In genomic region chr16:35489793-35490192, GRCm38 (mm10) we compare ENCODE assay signal across 9 mouse cellular contexts. TPM values are rescaled to one million over a fixed set of nuclear protein-coding genes. Genes with fewer than 3 reads are reported as not detected.
A peak's percentile ranks its signal among the peaks of the same experiment; 100 is the strongest.
DNase-seq lines count a peak whose midpoint lies in the region; ATAC-seq and TF ChIP-seq lines count a peak whose summit lies in the region.
"Had no signal": no experiment of that assay in that cellular context is flagged by ENCODE, and none has a peak within 500 bp of the region (broad histone marks: within the 10 kb centered on the region; RNA-seq: fewer than 3 reads in every experiment).

No protein-coding gene starts in this region.

- no peaks in the 10 kb centered on the region for H3K27me3 ChIP-seq in cerebellum, adult 2 months (ENCODE audit: control insufficient read depth, insufficient read depth, low read length)
- peaks cover 33% of the 10 kb centered on the region for H3K27me3 ChIP-seq in E14TG2a.4 (ENCODE audit: insufficient read depth, low read length)
- no peaks in the 10 kb centered on the region for H3K27me3 ChIP-seq in hindbrain, embryonic 11.5 days (ENCODE audit: control insufficient read depth, insufficient read depth, low read length)

- no peak for TF ChIP-seq POLR2A in cerebellum, adult 2 months (IDR thresholded peaks at IDR 0.05; ENCODE audit: borderline replicate concordance, insufficient read depth, low read length)

- H3K4me2 ChIP-seq in hindbrain, embryonic 11.5 days (replicated peaks; ENCODE audit: low read depth, low read length) = peak overlapping the region; percentile 98

- ATAC-seq in hindbrain, embryonic 11.5 days (ENCODE audit: low FRiP score) = no peak
- no peak for ATAC-seq in cerebellum, adult (ENCODE audit: insufficient number of reproducible peaks, low FRiP score, low TSS enrichment)

- 23% methylated on average over 10 of the region's 10 CpGs for WGBS in cerebellum, adult 2 months
- WGBS in hindbrain, embryonic 11.5 days = 9% methylated on average over 10 of the region's 10 CpGs
- WGBS in macrophage (ENCODE audit: missing documents) = 28% methylated on average over 10 of the region's 10 CpGs

- intact Hi-C loops in gastrocnemius, postnatal 36 days (cut with DNase I) = no loop called here

- peak overlapping the region; percentile 65 for H3K4me3 ChIP-seq in cerebellum, adult 2 months (replicated peaks; ENCODE audit: insufficient read depth, low read depth, low read length)
- H3K4me3 ChIP-seq in E14TG2a.4 (replicated peaks; ENCODE audit: low read length) = peak overlapping the region; percentile 90
- H3K4me3 ChIP-seq in hindbrain, embryonic 11.5 days (ENCODE audit: low read depth, low read length) = peak overlapping the region; percentile 83
- H3K4me3 ChIP-seq in macrophage (ENCODE audit: inconsistent target) = peak overlapping the region; percentile 47

- H3K9ac ChIP-seq in hindbrain, embryonic 11.5 days (ENCODE audit: low read depth, low read length) = peak overlapping the region; percentile 72

- peaks cover 9% of the 10 kb centered on the region for H3K4me1 ChIP-seq in cerebellum, adult 2 months (ENCODE audit: control insufficient read depth, insufficient read depth, low read length)
- peaks cover 44% of the 10 kb centered on the region for H3K4me1 ChIP-seq in E14TG2a.4 (replicated peaks; ENCODE audit: low read depth, low read length)
- peaks cover 3% of the 10 kb centered on the region for H3K4me1 ChIP-seq in hindbrain, embryonic 11.5 days (replicated peaks; ENCODE audit: control insufficient read depth, insufficient read depth, low read length)

- H3K9me3 ChIP-seq in E14TG2a.4 (ENCODE audit: low read length) = no peaks in the 10 kb centered on the region
- H3K9me3 ChIP-seq in hindbrain, embryonic 11.5 days (ENCODE audit: control insufficient read depth, low read length) = no peaks in the 10 kb centered on the region

- H3K79me2 ChIP-seq in macrophage (ENCODE audit: inconsistent target) = no peaks in the 10 kb centered on the region

- H3K27ac ChIP-seq in cerebellum, adult 2 months (ENCODE audit: insufficient read depth, low read length) = no peak overlapping the region
- H3K27ac ChIP-seq in hindbrain, embryonic 11.5 days (ENCODE audit: low read depth, low read length) = no peak overlapping the region
- no peak overlapping the region for H3K27ac ChIP-seq in macrophage

- TF ChIP-seq CTCF in cerebellum, adult 2 months (IDR thresholded peaks at IDR 0.05; ENCODE audit: borderline replicate concordance, insufficient read depth, low read depth, low read length) = no peak
- TF ChIP-seq CTCF in E14TG2a.4 (conservative IDR thresholded peaks at IDR 0.05; ENCODE audit: low read length) = no peak

- no peaks in the 10 kb centered on the region for H3K36me3 ChIP-seq in E14TG2a.4 (ENCODE audit: insufficient read depth, low read length)
- H3K36me3 ChIP-seq in hindbrain, embryonic 11.5 days (ENCODE audit: control insufficient read depth, insufficient read depth, low read length) = no peaks in the 10 kb centered on the region
- H3K36me3 ChIP-seq in macrophage (ENCODE audit: inconsistent target) = no peaks in the 10 kb centered on the region

- DNase-seq in cerebellum, adult 2 months = no peak
- DNase-seq in cerebellum, adult 8-10 months = no peak
- no peak for DNase-seq in hindbrain, embryonic 11.5 days (ENCODE audit: low spot score)
- DNase-seq in ovary, postnatal 36 days (ENCODE audit: low spot score) = no peak
- no peak for DNase-seq in gastrocnemius, postnatal 36 days
- DNase-seq: cerebellum, adult 18-20 months had no signal

RNA-seq across cellular contexts. Expression of gene Pdia5, which starts 0.9 kb away (rescaled TPM):
- 2.3 and 3.4 TPM in 2 replicates for polyA plus RNA-seq in cerebellum, adult 2 months (2012; rRNA removed)
- polyA plus RNA-seq in hindbrain, embryonic 11.5 days (2014; fragmentation: Nextera tagmentation; extraction: Ambion mirVana) = 11.3 and 13.1 TPM in 2 replicates
- total RNA-seq in macrophage (2018; cell fraction: chromatin; rRNA removed) = 1 to 10 TPM in 25 of 26 experiments, under 1 TPM in 1; 0.64 to 9.1 (median 2.6) TPM
- total RNA-seq in macrophage (2018; cell fraction: cytosol; rRNA removed) = 1 to 10 TPM; 1.4 to 3.3 (median 2.2) TPM
- 1 to 10 TPM in 25 of 26 experiments, under 1 TPM in 1; 0.98 to 4.4 (median 2.7) TPM for total RNA-seq in macrophage (2018; cell fraction: nucleus; rRNA removed)
- 1.8 to 4.2 TPM (median 2.0 TPM) in 3 replicates for polyA plus RNA-seq in macrophage (2018)
- 1 to 10 TPM; 1.7 to 1.9 TPM for total RNA-seq in gastrocnemius, postnatal 36 days (2021)

RNA-seq across cellular contexts. Expression of gene Sema5b, which starts 51.2 kb away (rescaled TPM):
- polyA plus RNA-seq in cerebellum, adult 2 months (2012; rRNA removed) = 10.7 and 13.5 TPM in 2 replicates
- 27.3 and 30.1 TPM in 2 replicates for polyA plus RNA-seq in hindbrain, embryonic 11.5 days (2014; fragmentation: Nextera tagmentation; extraction: Ambion mirVana)
- total RNA-seq in macrophage (2018; cell fraction: chromatin; rRNA removed) = not detected
- not detected for total RNA-seq in macrophage (2018; cell fraction: cytosol; rRNA removed)
- total RNA-seq in macrophage (2018; cell fraction: nucleus; rRNA removed) = not detected
- not detected in 3 replicates for polyA plus RNA-seq in macrophage (2018)
- total RNA-seq in gastrocnemius, postnatal 36 days (2021) = under 1 TPM; 0.44 to 0.56 TPM

Comparison
In these comparisons a context has a peak if more than half of its experiments do, and no peak if none do; other contexts are left out.
1. RNA of gene Sema5b, which starts 51.2 kb away (polyA plus RNA-seq): 27.3 to 30.1 TPM in hindbrain, embryonic 11.5 days and 10.7 to 13.5 TPM in cerebellum, adult 2 months; not detected in macrophage; every median in the first group is over 10 times any median in the second.
2. Peak in every context shown above with its lines, with median percentiles within 50 percentile points of each other: H3K4me3 ChIP-seq.